Mouse (Mus musculus): Measurements from ENCODE around the gene Scgb2b26.
"Not testable (repeated sequence)": the region's sequence is repeated elsewhere in the genome, so short reads cannot be mapped to it uniquely, and the experiment has no call there.

The Scgb2b26 gene

GRCm38 (mm10) chr7:33944940-33945339 lies at the start of gene Scgb2b26:
TSS of gene Scgb2b26 (minus strand) at chr7:33945040.
- no peak for DNase-seq (ENCODE audit: low read depth)

GRCm38 (mm10) chr7:33982281-33982680 lies 37.4 kb upstream of the Scgb2b26 start:
- DNase-seq (ENCODE audit: low read depth), result not testable (repeated sequence)

- no peak for DNase-seq (ENCODE audit: low read depth)
Measured at GRCm38 (mm10) chr7:33902982-33903381, 41.9 kb downstream of the Scgb2b26 start.

- no peak for DNase-seq (ENCODE audit: low read depth)
Measured at GRCm38 (mm10) chr7:33900803-33901202, 44.0 kb downstream of the Scgb2b26 start.

GRCm38 (mm10) chr7:33900007-33900406 lies 44.8 kb downstream of the Scgb2b26 start:
- no peak for DNase-seq (ENCODE audit: low read depth)
